Mouse (Mus musculus) gastrocnemius, adult 8-10 months (tissue): ENCODE measurements around the gene Pdzrn3. TPM values are rescaled to one million over a fixed set of nuclear protein-coding genes. Genes with fewer than 3 reads are reported as not detected.

Source experiments
- DNase-seq, 2 experiments: peaks; one replicate each; pipeline ENCODE4 v3.0.0; 2022; ENCODE audit warnings: low spot score in 2 of 2
- total RNA-seq, 4 experiments: library from RNA; stranded (reverse); gene quantifications; 2 replicates each; pipeline ENCODE4 v1.2.4; 2022

Pdzrn3 gene
- total RNA-seq, 4 experiments from 2014 or later, result 112 to 145 (median 128) TPM

DNA sequence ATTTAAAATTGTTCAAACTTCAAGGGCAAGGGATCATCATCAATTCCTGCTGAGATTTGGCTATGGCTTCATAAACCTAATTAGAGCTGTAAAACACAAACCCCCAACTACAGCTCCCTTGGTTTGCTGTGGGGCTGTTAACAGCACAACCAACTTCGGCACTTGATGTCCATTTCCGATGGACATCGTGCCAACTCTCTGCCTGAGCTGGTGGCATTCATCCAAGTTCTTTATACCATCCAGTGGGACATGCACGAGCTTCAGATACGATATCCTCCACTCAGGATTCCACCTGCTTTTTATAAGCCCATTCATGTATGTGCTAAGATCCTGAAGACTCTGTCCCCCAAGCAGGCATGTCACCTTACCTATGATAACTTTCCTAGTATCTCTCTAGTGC is 118.3 kb downstream of the Pdzrn3 start:
- no peak for DNase-seq

DNA sequence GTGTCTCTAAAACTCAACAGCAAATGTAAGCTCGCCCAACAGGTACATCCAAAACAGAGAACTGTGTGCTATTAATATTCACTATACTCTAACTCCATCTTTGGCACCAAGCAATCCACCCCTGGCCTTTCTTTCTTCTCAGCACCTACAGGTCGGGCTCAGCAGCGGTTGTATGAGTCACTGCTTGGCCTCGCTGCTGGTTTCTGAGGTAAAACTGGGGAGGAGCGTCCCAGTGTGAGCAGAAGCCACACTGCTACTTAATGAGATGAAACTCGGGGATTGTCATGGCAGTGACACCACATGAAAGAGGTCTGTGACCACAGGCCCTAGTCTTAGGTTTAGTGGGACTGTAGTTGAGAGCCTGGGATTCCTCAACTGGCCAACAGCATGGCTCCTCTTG is 120.3 kb downstream of the Pdzrn3 start:
- DNase-seq, result no peak

DNA sequence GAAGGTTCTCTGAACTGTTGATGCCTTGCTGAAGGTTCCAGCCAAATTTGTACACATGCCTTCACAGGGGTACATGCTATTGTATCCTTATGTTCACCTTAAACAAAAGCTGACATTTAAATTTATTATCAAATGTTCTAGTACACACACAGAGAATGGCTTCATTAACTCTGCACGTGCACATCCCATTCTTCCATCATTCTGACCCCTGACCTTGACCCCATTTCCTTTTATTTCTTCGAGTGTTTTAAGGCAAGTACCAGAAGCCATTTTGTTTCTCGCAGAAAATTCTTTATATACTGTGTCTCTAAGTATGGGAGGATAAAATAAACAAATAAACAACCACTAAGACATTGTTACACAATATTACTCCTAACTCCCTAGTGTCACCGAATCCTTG is 123.0 kb downstream of the Pdzrn3 start:
- DNase-seq, result no peak

DNA sequence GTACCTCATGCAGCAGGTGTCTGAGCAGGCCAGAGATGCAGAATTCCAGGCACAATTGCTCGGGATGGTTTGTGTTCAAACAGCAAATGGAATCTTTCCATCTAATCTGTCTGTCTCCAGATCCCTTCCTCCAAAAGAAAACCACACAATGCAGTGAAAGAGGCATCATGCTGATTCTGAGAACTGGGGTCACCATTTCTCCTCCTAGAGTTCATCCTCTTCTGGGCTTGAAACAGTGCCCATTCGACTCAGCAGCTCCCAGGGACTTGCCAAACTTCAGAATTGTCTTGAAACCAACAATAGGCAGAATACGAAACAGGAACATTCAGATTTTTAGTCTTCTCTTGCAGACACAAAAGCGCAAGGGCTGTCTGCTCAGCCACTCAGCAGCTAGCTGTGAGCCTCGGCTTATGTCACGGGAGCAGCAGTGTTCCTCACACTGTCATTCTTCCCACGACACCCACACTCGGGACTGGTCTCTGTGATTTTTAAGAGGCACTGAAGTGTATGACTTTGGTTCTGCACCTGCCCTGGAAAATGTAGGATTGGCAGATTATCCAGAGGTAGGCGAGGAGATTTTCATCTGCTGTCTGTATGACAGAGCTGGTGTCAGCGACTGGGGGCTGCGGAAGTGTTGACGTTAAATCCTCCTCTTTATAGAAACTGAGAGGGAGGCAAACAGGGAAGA is 125.6 kb downstream of the Pdzrn3 start:
- DNase-seq, result no peak

DNA sequence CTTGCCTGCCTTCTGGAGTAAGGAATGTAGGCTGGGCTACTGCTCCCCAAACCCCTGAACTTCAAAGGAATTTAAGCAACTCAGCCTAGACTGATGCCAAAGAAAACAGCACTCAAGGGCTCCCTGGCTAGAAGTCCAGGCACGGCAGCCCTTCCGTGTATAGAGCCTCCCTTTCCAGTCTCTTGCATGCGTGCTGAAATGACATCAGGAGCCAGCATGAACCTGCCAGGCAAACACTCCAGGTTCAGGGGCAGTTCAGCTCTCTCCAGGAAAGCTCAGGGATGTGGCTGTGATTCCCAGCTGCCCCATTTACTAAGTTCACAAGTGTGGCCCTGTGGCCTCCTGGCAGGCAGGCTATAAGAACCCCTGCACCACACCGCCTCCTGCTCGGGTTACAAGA is 126.5 kb downstream of the Pdzrn3 start:
- DNase-seq, result no peak

DNA sequence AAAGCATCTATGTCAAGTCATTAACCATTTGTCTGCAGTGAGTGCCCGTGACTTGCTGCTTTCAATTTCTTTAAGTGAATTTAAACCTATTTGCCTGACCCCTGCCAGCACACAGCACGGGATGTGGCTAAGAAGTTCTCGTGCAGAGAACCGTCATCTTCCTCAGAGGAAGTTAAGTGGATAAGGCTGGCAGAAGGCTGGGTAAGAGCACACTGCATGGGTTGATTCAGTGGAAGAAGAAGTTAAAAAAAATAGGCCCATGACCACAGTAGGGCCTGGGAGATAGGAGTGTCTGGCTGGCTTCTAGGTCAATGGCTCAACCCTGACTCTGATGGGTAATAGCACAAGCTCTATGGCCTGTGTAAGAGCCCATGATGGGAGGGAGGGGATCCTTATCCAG is 131.6 kb downstream of the Pdzrn3 start:
- no peak for DNase-seq

DNA sequence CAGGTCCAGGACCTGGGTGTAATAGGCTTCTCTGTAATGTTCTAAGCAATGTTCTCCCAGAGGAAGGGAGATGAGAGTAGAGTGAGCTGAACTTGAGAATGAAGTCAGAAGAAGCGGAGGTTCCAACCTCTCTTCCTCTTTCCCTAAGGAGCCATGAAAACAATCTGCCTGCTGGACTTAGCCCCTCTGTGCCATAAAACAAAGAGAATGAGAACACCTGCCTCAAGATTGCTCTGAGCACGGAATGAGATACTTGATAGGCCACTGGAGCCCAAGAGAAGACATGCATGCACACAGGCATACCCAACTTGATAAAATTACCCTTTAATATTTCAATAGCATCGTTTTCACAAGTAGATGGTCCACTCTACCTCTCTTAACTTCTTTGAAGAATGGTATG is 133.3 kb downstream of the Pdzrn3 start:
- DNase-seq, result no peak

DNA sequence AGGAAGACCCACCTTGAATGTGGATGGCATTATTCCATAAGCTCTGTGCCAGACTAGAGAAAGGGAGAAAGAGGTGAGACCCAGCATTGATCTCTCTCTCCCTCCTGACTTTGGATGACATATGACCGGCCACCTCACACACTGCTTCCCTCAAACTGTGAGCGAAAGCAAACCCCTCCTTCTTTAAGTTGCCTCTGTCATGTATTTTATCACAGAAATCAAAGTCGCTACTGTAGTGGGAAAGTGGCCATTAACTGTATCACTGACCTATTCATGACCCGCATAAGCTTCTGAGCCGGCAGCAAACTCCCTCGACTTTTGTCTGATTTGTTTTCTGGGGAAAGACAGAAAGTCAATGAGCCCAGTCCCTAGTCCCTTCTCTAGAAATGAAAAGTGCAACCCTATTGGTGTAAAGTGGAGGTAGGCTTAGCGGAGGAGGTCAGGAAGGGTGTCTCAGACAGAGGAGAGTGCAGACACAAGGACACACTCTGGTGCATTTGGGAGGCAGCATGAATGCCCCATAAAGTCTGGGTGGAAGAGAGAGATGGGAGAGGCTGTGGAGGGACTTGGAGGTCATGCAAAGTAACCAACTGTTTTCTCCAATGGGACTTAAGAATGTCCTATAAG is 134.4 kb downstream of the Pdzrn3 start:
- no peak for DNase-seq

DNA sequence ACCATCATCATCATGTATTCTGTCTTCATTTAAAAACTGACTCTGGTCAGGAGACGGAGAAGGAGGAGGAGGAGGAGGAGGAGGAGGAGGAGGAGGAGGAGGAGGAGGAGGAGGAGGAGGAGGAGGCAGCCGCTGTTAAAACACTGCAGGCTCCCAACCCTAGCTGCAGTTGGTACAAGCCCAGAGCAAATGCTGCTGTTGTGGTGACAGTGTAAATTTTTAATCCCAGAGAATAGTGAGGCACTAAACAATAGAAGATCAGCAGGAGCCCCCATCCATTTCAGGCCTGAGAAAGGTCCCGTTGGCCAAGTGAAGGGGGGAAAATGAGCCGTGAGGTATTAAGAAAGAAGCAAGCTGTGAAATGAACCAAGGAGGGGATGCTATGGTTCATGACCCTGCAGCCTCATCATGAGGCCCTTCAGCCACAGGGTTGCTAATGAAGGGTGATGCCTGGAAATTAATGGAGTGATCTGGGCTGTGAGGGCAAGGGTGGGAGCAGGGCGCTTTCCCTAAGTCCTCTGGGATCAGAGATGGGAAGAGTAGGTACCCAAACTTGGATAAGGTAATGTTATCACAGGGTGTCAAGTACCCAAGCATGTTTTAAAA is 141.0 kb downstream of the Pdzrn3 start:
- DNase-seq, result no peak

DNA sequence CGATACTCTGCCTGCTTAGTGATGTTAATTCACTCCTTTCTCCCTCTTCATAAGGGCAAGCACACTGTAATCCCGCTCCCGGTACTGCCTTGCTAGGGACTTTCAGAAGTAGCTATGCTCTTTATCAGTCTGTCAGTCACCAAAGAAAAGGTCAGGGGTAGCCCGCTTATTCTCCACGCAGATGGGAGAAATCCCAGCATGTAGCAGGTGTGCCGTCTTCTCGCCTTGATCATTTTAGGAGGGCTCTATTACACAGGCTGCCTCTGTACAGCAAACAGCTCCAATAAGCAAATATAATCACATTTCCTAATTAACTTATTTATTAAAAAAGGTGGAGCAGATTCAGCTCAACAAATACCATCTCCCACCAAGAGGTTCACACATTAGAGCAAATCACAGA is 141.5 kb downstream of the Pdzrn3 start:
- DNase-seq, result no peak

DNA sequence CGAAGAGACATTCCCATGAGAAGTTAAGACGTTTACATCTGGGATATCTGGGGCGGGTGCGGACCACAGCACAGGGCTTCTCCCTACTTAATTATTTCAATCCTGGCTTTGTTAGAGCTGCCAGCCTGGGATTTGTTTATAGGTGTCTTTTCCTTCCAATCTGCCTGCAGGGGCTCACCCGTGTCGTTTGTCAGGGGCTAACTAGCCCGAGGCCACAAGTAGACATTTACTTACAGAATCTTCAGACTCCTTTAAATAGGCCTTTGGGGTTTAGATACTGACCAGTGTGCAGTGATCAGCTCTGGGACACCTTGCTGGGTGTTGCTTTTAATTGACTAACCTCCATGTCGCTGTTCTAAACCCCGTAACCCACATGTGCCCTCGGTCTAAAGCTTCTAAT is 143.3 kb downstream of the Pdzrn3 start:
- DNase-seq, result no peak

DNA sequence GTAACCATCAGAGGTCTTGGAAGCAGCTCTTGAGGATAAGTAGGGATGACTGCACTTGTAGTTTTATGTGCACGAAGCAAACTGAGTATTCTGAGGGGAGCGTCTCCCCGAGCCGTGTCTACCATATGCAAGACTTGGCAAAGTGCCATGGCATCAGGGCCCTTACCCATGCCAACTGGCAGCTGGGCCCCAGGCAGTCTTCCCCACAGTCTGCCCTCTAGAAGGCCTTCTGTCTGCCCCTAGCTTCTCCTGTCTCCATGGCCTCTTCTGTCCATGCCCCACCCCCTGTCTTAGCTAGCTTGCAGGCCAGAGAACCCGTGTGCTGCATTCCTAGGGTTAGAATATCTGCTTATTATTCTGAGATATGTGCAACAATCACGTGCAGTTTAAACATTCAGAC is 144.0 kb downstream of the Pdzrn3 start:
- no peak for DNase-seq

DNA sequence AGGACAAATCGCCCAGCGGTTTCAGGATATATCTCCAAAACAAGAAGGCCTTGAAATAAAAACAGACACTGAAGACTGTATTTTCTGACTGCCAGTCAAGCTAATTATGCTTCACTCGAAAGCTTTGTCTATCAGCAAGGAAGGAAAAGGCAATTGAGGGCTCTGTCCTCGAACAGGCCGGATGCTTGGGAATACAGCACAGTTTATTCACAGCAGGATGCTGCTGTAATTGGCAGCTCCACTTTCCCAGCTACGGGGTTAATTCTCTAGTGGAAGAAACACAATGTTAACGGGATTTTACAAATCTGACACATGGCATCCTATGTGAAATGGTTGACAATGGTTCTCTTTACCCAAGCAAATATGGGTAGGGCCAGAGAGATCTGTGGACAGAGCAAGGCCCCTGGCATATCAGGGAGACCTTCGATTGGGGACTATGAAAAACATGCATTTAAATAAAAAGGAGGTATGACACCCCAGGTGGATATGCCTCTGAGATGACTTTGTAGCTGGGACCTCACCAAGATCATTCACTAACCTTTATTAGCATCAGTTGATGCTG is 150.3 kb downstream of the Pdzrn3 start:
- DNase-seq, result no peak

DNA sequence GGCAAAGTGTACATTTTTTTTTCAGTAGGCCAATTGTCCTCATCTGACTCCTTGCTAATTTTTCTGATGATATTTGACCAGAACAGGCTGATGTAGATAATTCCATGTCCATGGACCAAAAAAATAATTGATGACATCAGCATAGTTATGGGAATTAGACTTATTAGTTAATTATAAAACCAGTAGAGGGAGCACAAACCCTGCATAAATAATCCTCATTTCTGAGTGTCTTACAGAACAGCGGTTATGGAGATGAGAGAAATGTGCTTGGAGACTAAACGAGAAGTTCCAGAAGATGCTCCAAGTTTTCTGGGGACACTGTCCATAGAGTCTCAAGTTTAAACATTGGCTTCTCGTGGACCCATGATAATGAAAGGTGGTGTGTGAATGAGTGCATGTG is 157.4 kb downstream of the Pdzrn3 start:
- DNase-seq, result no peak

DNA sequence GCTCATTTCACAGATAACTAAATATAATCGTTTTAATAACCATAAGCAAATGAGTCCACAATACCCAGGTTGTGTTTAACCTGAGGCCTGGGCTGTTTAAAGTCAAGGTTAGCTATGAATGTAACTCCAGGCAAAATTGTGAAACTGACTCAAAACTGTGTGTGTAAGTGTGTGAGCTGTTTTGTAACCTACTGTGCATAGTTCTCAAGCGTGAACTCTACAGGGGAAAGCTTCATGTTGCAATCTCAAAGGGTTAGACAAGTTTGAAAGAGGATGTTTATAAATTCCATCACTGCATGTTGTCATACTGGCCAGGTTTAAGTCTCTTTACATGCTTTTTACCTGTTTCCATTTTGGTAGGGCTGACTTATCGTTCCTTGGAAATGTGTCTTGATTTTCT is 158.7 kb downstream of the Pdzrn3 start:
- DNase-seq, result no peak

DNA sequence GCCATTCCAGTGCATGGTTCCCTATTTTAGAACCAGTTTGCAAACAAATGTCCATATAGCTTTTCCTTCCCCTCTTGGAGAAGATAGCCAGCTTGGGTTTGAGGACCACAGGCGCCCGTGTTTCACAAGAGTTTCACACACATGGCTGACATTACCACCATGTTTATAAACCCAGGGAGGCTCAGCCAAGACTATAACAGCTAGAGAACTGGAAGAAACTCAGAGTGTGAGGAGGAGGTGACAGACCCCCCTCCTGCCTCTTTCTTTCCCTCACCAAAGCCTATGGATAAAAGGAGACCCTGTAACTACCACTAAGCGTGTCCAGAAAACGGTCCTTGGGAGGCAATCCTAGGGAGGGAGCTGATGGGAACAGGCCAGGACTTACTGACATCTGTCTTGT is 159.5 kb downstream of the Pdzrn3 start:
- no peak for DNase-seq

DNA sequence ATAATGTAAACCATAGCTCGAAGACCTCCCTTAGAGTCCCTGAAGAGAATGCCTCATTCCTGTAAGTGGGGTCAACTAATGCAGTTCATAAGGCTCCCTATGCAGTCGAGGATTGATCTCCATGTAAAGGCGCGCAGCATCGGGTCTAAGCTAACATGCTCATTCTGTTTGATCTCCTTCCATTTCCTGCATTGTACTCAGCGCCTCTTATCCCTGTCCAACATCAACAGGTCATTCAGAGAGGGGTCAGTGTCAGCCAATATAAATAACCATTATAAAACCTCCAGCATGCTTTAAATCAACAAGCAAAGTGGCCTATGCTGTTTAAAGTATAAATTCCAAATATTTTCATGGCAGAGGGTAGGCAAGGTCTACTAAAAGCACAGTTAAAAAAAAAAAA is 159.9 kb downstream of the Pdzrn3 start:
- no peak for DNase-seq

DNA sequence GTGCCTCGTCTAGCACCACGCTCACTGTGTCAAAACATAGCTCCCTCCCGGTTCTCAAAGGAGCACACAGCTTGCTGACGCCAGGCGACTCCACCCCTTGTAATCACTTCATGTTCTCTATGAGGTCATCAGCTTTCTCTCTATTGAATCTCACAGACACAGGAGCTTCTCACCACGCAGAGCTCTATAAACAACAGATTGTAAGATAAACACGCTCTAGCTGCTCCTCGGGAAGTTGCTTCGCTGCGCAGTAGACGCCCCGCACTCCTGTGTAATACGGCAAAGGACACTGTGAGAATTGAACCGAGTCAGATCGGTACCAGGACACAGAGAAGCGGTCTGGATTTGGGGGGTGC is 162.3 kb downstream of the Pdzrn3 start:
- DNase-seq, result no peak

DNA sequence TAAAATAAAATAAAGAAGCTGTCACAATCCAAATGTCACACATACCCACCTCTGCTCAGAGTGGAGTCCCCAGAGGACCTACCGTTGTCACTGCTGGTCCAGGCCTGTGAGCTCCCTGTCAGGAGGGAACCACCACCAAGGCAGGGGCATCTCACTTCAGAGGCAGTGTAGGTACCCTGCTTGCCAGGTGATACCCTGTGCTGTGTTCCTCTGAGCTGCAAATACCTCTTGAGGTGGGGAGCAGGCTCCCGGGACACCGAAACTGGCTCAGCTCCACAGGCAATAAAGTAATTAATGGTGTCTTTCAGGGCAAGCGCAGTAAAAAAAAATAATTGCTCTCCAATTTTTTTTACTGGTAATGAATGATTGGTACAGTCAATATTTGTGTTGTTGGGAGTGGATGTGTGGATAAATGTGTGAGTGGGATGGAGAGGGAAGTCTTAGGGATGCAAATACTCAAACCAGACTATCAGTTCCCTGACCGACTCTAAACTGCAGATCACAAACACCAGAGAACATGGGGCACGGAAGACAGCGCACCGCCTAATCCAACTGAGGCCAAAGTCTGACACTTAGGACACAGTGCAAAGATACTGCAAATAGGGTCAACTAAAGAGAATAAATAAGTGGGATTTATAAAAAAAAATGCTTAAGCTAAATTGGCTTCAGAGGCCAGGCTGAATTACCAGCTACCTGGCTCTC is 162.8 kb downstream of the Pdzrn3 start:
- DNase-seq, result no peak

DNA sequence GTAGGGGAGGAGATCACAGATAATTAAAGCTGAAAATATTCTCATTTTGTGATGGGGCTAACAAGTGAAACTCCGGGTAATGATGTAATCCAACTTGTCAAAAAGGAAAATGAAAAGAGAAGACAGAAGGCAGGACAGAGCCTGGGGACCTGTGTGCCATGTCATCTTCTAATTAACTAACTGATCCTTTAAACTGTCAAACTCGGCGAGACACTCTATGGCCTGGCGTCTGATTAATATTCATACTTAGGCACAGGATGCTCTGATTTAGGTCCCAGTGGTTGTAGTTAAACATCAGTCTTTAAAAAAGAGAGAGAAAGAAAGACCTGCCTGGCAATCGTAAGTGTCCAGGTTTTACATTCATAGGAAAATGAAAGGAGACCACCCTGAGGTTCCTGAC is 164.6 kb downstream of the Pdzrn3 start:
- DNase-seq, result no peak

DNA sequence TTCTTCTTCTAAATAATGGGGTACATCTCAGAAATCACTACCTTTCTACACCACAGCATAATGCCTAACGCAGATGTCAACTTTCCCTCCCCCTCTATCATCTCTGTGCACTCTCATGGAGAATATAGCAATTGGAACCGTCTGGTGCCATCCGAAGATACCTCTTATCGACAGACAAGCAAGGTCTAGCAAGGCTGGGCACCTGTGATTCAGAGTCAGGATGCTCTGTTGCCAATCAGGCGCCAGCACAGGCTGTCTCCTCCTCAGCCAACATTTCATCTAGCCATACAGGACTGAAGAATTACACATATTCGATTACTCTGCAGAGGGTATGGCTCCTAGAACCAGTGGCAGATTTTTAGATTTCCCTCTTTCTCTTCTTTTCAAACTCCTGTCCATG is 165.6 kb downstream of the Pdzrn3 start:
- no peak for DNase-seq

DNA sequence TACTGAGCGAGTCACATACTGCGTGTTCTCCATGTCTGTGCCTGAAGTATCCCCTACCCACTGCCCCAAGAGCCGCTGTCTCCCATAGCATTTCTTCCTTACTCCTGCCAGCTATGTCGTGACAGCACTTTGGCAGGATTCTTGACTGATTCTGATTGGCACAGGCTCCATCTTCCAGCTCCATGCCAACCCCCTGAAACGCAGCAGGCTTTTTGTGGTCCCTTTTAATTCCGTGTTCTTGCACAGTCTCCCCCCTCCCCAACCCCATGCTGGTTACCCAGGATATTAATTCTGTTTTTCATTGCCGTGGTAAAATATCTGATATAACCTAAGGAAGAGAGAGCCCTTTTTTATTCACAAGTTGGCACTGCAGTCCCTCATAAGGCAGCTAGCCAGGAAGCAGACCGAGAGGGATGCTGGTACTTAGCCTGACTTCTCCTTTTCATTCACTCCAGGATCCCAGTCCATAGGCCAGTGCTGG is 166.3 kb downstream of the Pdzrn3 start:
- no peak for DNase-seq
